Mouse (Mus musculus) stomach, embryonic 15.5 days (tissue): ENCODE measurements around the gene Mitd1. TPM values are rescaled to one million over a fixed set of nuclear protein-coding genes. Genes with fewer than 3 reads are reported as not detected.

Source experiments
- ATAC-seq: fragments of 200-750 bp; cut with Nextera tagmentation; 2 replicates; pipeline ENCODE4 v1.8.0; 2017; ENCODE audit warnings: low read depth, moderate number of reproducible peaks, moderate TSS enrichment; ENCODE audit not compliant: insufficient read depth, low FRiP score
- H3K27ac ChIP-seq: fragments of 300-500 bp; sonication (generic); 2 replicates; pipeline ENCODE4 v1.5.1; 2015; ENCODE audit warnings: mild to moderate bottlenecking, inconsistent platforms
- H3K27me3 ChIP-seq: fragments of 300-500 bp; sonication (generic); replicated peaks from 2 replicates; pipeline ENCODE4 v1.6.1; 2015; ENCODE audit warnings: inconsistent platforms
- H3K36me3 ChIP-seq: fragments of 300-500 bp; sonication (generic); 2 replicates; pipeline ENCODE4 v1.6.1; 2015; ENCODE audit warnings: inconsistent platforms
- H3K4me1 ChIP-seq: fragments of 300-500 bp; sonication (generic); 2 replicates; pipeline ENCODE4 v1.6.1; 2015; ENCODE audit warnings: inconsistent platforms
- H3K4me2 ChIP-seq: fragments of 300-500 bp; sonication (generic); 2 replicates; pipeline ENCODE4 v1.6.1; 2015; ENCODE audit warnings: mild to moderate bottlenecking, inconsistent platforms
- H3K4me3 ChIP-seq: fragments of 300-500 bp; sonication (generic); replicated peaks from 2 replicates; pipeline ENCODE4 v1.5.1; 2015; ENCODE audit warnings: inconsistent platforms
- H3K9ac ChIP-seq: fragments of 300-500 bp; sonication (generic); 2 replicates; pipeline ENCODE4 v1.6.1; 2015; ENCODE audit warnings: inconsistent platforms
- H3K9me3 ChIP-seq: fragments of 300-500 bp; sonication (generic); 2 replicates; pipeline ENCODE4 v1.6.1; 2016; ENCODE audit warnings: inconsistent platforms
- WGBS: fragments of 180-500 bp; shearing (Covaris S2); methylation state at CpG from one replicate; pipeline ENCODE4 v1.1.7; 2015; 5-methylcytosine and 5-hydroxymethylcytosine counted together
- polyA plus RNA-seq: library from polyadenylated mRNA; unstranded; fragments of >200 nt; fragmentation: Nextera tagmentation; extraction: Ambion mirVana; gene quantifications from 2 replicates; pipeline ENCODE4 v1.2.1, GENCODE M21; 2015

Mitd1 gene
- polyA plus RNA-seq, 1 experiment from 2014 or later: 28.5 TPM

DNA sequence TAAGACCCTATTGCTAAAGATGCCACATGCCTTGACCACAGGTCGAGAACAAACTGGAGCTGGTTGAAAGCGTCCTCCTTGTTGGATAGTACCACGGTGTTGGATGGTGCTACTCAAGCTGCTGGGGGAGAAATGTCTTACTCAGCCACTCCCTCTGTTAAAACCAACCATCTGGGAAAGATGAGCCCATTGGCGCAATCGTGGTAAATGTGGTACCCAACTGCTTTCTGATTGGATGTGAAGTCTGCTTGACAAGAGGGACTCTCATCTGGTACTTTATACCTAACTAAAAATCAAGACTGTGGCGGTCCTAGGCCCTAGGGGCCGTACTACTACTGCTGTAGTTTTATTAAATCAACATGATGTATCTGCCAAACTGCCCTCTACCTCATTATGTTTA, 1.0 kb downstream of the Mitd1 start:
- no peaks in the 10 kb centered on the region for H3K27me3 ChIP-seq
- H3K4me1 ChIP-seq: peaks cover 10% of the 10 kb centered on the region
- peaks cover under 1% of the 10 kb centered on the region; the same call in 1 of the 2 replicates for H3K36me3 ChIP-seq
- 72% methylated on average over 7 of the region's 7 CpGs for WGBS
- peak overlapping the region; percentile 65; the same call in 1 of the 2 replicates for H3K9ac ChIP-seq
- H3K9me3 ChIP-seq: no peaks in the 10 kb centered on the region
- peak overlapping the region; percentile 73 for H3K4me2 ChIP-seq
- ATAC-seq: no peak
- peak overlapping the region; percentile 91 for H3K27ac ChIP-seq
- H3K4me3 ChIP-seq: peak overlapping the region; percentile 77

DNA sequence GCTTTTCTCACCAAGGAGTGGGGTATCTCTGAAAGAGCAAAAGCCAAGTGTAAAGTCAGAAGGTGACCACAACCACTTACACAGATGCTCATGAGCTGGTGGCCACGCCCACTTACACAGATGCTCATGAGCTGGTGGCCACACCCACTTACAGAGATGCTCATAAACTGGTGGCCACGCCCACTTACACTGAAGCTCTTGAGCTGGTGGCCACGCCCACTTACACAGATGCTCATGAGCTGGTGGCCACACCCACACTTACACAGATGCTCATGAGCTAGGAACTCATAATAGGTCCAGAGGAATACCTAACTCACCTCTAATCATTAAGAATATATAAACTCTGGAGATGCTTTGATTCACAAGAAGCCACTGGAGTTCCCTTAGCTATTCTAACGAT, 5.8 kb downstream of the Mitd1 start:
- WGBS: 70% methylated on average over 4 of the region's 4 CpGs
- H3K36me3 ChIP-seq: peaks cover 18% of the 10 kb centered on the region

DNA sequence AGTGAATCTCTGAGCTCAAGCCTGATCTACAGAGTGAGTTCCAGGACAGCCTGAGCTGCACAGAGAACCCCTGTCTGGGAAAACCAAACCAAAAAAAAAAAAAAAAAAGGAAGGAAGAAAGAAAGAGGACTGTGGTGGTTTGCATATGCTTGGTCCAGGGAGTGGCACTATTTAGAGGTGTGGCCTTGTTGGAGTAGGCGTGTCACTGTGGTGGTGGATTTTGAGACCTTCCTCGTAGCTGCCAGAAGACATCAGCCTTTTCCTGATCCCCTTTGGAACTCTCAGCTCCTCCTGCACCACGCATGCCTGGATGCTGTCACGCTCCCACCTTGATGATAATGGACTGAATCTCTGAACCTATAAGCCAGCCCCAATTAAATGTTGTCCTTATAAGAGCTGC, 6.8 kb downstream of the Mitd1 start:
- Histone ChIP-seq H3K36me3 (peaks cover 27% of the 10 kb centered on the region), H3K4me3 (no peak overlapping the region), H3K4me2 (no peak overlapping the region), H3K9ac (no peak overlapping the region), H3K27ac (no peak overlapping the region), H3K4me1 (no peaks in the 10 kb centered on the region), H3K27me3 (no peaks in the 10 kb centered on the region), H3K9me3 (no peaks in the 10 kb centered on the region)
- 88% methylated on average over 4 of the region's 4 CpGs for WGBS
- no peak for ATAC-seq

More for the DNA sequence above, 5.8 kb downstream of the Mitd1 start:
- no peaks in the 10 kb centered on the region for H3K27me3 ChIP-seq
- no peak overlapping the region for H3K27ac ChIP-seq
- H3K9me3 ChIP-seq: no peaks in the 10 kb centered on the region
- no peak overlapping the region for H3K4me2 ChIP-seq
- no peak for ATAC-seq
- H3K4me1 ChIP-seq: peaks cover 5% of the 10 kb centered on the region
- H3K9ac ChIP-seq: no peak overlapping the region
- no peak overlapping the region for H3K4me3 ChIP-seq

GRCm38 (mm10) chr1:37877736-37878460, 12.3 kb downstream of the Mitd1 start:
- Histone ChIP-seq H3K4me2 (no peak overlapping the region), H3K4me3 (no peak overlapping the region), H3K27ac (no peak overlapping the region), H3K36me3 (peaks cover 36% of the 10 kb centered on the region), H3K27me3 (no peaks in the 10 kb centered on the region), H3K9me3 (no peaks in the 10 kb centered on the region), H3K4me1 (no peaks in the 10 kb centered on the region), H3K9ac (no peak overlapping the region)
- WGBS: 94% methylated on average over 13 of the region's 13 CpGs
- ATAC-seq: no peak

DNA sequence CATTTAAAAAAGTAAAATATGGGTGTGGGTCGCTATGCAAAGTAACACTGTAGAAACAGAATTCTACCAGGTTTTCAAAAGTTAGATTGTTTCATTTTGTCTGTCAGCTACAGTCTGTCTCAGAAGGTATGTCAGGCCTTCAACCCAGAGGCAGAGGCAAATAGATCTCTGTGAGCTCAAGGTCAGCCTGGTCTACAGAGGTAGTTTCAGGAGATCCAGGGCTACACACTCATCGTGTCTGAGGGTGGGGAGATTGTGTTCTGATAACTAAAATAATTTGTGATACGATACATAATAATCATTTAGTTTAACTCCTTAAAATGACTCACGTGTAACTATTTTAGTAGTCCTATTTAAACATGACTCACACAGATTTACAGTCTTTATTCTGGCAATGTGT, 17.1 kb downstream of the Mitd1 start:
- Histone ChIP-seq H3K27ac (no peak overlapping the region), H3K9ac (no peak overlapping the region), H3K4me1 (peaks cover 5% of the 10 kb centered on the region; the same call in 1 of the 2 replicates), H3K9me3 (no peaks in the 10 kb centered on the region), H3K4me2 (peak overlapping the region; percentile 64; the same call in 1 of the 2 replicates), H3K36me3 (peaks cover 18% of the 10 kb centered on the region; the same call in 1 of the 2 replicates), H3K27me3 (no peaks in the 10 kb centered on the region), H3K4me3 (peak overlapping the region; percentile 61; the same call in 1 of the 2 replicates)
- ATAC-seq: no peak
- 76% methylated on average over 4 of the region's 4 CpGs for WGBS

DNA sequence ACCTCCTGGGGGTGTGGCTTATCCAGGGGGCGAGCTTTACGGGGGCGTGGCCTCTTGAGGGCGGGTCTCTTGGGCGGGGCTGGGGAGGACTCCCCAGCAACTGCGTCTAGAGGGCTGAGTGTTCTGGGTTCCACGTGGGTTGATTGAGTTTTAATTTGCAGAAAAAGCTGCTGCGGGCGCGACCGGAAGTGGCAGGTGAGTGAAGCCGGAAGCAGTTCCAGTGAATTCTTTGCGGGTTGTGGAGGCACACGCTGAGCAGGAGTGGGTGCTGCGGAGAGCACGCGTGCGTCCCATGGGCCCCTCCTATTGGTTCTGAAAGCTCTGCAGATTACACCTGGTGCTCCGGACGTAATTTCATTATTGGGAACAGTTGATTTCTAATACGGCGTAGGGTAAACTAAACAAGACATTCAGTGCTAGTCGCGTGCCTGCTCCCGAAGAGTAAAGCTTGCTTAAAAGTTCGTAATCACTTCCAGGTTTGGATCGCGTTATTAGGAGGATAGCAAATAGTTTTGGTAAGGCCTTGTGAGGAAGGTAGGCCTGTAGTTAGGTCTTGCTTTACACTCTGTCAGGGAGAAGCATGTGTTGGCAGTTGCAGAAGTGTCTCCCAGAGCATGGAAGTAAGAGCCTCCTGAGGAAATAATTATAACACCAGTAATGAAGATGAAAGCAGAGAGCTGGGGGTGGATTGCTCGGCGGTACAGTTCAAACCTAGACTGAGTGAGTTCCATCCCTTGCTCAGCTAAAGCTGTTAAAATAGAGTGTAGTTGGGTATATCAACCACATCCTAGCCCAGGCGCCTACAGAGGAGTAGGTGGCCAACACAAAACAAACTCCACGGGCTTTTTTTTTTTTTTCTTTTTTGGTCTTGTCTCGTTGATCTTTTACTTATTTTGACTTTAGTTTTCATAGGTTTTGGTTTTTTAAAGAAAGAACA, 17.8 kb downstream of the Mitd1 start:
- peak overlapping the region; percentile 61 for H3K4me3 ChIP-seq
- H3K9me3 ChIP-seq: no peaks in the 10 kb centered on the region
- H3K27me3 ChIP-seq: no peaks in the 10 kb centered on the region
- WGBS: 5% methylated on average over 33 of the region's 33 CpGs
- peak; percentile 87 for ATAC-seq
- H3K4me2 ChIP-seq: peak overlapping the region; percentile 64
- H3K9ac ChIP-seq: peak overlapping the region; percentile 16
- peaks cover 5% of the 10 kb centered on the region; the same call in 1 of the 2 replicates for H3K4me1 ChIP-seq
- H3K36me3 ChIP-seq: peaks cover 16% of the 10 kb centered on the region; the same call in 1 of the 2 replicates
- H3K27ac ChIP-seq: peak overlapping the region; percentile 82

GRCm38 (mm10) chr1:37871704-37872103, 18.5 kb downstream of the Mitd1 start, which contains the start of gene Lipt1:
TSS of gene Lipt1 (plus strand) at chr1:37871738.
- no peaks in the 10 kb centered on the region for H3K27me3 ChIP-seq
- H3K9ac ChIP-seq: peak within 1 kb of the TSS; percentile 16
- H3K4me3 ChIP-seq: peak within 1 kb of the TSS; percentile 61
- H3K36me3 ChIP-seq: peaks cover 11% of the 10 kb centered on the region; the same call in 1 of the 2 replicates
- 7% methylated on average over 7 of the region's 7 CpGs for WGBS
- 0 out of 2 replicates have a peak, but pooled peaks have one; percentile 44 for ATAC-seq
- H3K9me3 ChIP-seq: no peaks in the 10 kb centered on the region
- H3K4me2 ChIP-seq: peak within 1 kb of the TSS; percentile 64
- H3K4me1 ChIP-seq: peaks cover 5% of the 10 kb centered on the region; the same call in 1 of the 2 replicates
- peak within 1 kb of the TSS; percentile 82 for H3K27ac ChIP-seq

- Histone ChIP-seq H3K4me3 (no peak overlapping the region), H3K4me2 (no peak overlapping the region), H3K36me3 (no peaks in the 10 kb centered on the region), H3K9ac (no peak overlapping the region), H3K27ac (no peak overlapping the region), H3K4me1 (peaks cover 5% of the 10 kb centered on the region; the same call in 1 of the 2 replicates), H3K27me3 (no peaks in the 10 kb centered on the region), H3K9me3 (no peaks in the 10 kb centered on the region)
- no peak for ATAC-seq
- 64% methylated on average over 2 of the region's 2 CpGs for WGBS
These were observed 20.8 kb downstream of the Mitd1 start for GRCm38 (mm10) chr1:37869362-37869761.

GRCm38 (mm10) chr1:37868640-37869039, 21.6 kb downstream of the Mitd1 start:
- H3K4me3 ChIP-seq: no peak overlapping the region
- H3K27ac ChIP-seq: no peak overlapping the region
- peaks cover 5% of the 10 kb centered on the region; the same call in 1 of the 2 replicates for H3K4me1 ChIP-seq
- H3K9ac ChIP-seq: no peak overlapping the region
- no peak for ATAC-seq
- no peaks in the 10 kb centered on the region for H3K36me3 ChIP-seq
- H3K4me2 ChIP-seq: no peak overlapping the region
- H3K9me3 ChIP-seq: no peaks in the 10 kb centered on the region
- no peaks in the 10 kb centered on the region for H3K27me3 ChIP-seq
- WGBS: 55% methylated on average over 10 of the region's 10 CpGs

DNA sequence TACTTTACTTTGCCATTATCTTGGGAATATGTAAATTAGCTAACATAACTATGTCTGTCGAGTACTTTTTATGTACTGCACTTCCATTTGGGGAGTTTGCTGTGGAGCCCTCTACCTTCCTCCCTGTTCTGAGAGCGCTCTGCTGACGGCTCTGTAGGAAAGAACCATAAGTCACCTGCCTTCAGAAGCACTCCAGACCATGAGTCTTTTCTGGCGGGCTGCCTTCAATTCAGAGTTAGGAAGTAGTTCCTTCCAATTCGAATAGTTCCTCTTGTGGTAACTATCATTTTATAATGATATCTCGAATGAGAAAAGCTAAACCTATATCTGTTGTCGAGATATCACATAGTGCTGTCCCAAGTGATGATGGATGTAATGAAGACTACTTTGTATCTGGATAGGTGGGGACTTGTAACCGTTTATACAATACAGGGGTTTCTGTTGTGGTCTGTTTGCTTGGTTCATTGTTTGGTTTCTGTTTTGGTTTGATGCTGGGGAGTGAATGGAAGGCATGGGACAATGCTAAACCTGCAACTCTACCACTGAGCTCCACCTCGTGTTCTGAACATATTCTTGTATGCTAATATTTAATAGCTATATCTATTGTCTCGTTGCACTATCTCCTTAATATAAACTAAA, 22.4 kb downstream of the Mitd1 start:
- no peak overlapping the region for H3K4me3 ChIP-seq
- no peak overlapping the region for H3K4me2 ChIP-seq
- no peaks in the 10 kb centered on the region for H3K9me3 ChIP-seq
- H3K9ac ChIP-seq: no peak overlapping the region
- no peaks in the 10 kb centered on the region for H3K36me3 ChIP-seq
- H3K27ac ChIP-seq: no peak overlapping the region
- H3K27me3 ChIP-seq: no peaks in the 10 kb centered on the region
- no peak for ATAC-seq
- H3K4me1 ChIP-seq: peaks cover 5% of the 10 kb centered on the region; the same call in 1 of the 2 replicates
- 62% methylated on average over 10 of the region's 10 CpGs for WGBS

DNA sequence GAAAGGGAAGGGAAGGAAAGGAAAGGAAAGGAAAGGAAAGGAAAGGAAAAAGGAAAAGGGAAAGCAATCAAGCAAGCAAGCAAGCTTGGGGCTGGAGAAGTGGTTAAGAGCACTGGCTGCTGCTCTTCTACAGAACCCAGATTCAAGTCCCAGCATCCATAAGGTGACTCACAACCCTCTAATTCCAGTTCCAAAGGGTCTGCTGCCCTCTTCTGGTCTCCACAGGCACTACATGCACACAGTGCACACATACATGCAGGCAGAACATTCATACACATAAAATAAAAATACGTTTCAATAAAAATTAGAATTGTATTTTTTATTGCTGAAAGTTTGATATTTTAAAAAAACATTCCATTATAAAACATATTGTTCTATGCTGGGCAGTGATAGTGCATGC, 23.2 kb downstream of the Mitd1 start:
- no peaks in the 10 kb centered on the region for H3K27me3 ChIP-seq
- no peak overlapping the region for H3K27ac ChIP-seq
- H3K4me2 ChIP-seq: no peak overlapping the region
- H3K4me1 ChIP-seq: peaks cover 5% of the 10 kb centered on the region; the same call in 1 of the 2 replicates
- WGBS: 74% methylated on average over 1 of the region's 1 CpGs
- no peaks in the 10 kb centered on the region for H3K9me3 ChIP-seq
- H3K4me3 ChIP-seq: no peak overlapping the region
- no peak overlapping the region for H3K9ac ChIP-seq
- no peak for ATAC-seq
- no peaks in the 10 kb centered on the region for H3K36me3 ChIP-seq
